Mouse (Mus musculus): ENCODE results near the gene Pspc1.

Gene Pspc1

GRCm38 (mm10) chr14:56695495-56695894 lies 82.6 kb downstream of the Pspc1 start:
- no peak for DNase-seq

- DNase-seq: no peak
Measured at GRCm38 (mm10) chr14:56689766-56690165, 88.3 kb downstream of the Pspc1 start.

GRCm38 (mm10) chr14:56689116-56689515 lies 89.0 kb downstream of the Pspc1 start:
- DNase-seq: no peak

- DNase-seq: no peak
Measured at GRCm38 (mm10) chr14:56685426-56685825, 92.7 kb downstream of the Pspc1 start.
